Mouse (Mus musculus) telencephalon, adult 2 months (tissue): ENCODE measurements around the gene Cers6.

Source experiments
- DNase-seq: peaks from one replicate; pipeline ENCODE4 v3.0.0-alpha.2; 2011; ENCODE audit warnings: low read depth, low spot score

Gene Cers6

GRCm38 (mm10) chr2:69150841-69151240, 289.6 kb downstream of the Cers6 start:
- DNase-seq, result no peak

GRCm38 (mm10) chr2:69155861-69156260, 294.6 kb downstream of the Cers6 start:
- DNase-seq, result no peak

- no peak for DNase-seq
These were observed 295.0 kb downstream of the Cers6 start for GRCm38 (mm10) chr2:69156283-69156682.

GRCm38 (mm10) chr2:69158907-69159306, 297.7 kb downstream of the Cers6 start:
- DNase-seq, result no peak
